Mouse (Mus musculus) testis, adult 2 months (tissue): ENCODE data around the gene Dapk2.

Experiments used
- CTCF ChIP-seq: fragments of 200-500 bp; IDR thresholded peaks from 2 replicates; pipeline ENCODE4 v1.5.1; 2012; ENCODE audit warnings: low read depth, mild to moderate bottlenecking, inconsistent platforms, low read length, moderate library complexity; ENCODE audit not compliant: control insufficient read depth, insufficient read depth, insufficient replicate concordance
- POLR2A ChIP-seq: fragments of 200-500 bp; IDR thresholded peaks from 2 replicates; pipeline ENCODE4 v1.6.1; 2012; ENCODE audit warnings: low read depth, mild to moderate bottlenecking, inconsistent platforms, low read length, moderate library complexity; ENCODE audit not compliant: control insufficient read depth

DNA sequence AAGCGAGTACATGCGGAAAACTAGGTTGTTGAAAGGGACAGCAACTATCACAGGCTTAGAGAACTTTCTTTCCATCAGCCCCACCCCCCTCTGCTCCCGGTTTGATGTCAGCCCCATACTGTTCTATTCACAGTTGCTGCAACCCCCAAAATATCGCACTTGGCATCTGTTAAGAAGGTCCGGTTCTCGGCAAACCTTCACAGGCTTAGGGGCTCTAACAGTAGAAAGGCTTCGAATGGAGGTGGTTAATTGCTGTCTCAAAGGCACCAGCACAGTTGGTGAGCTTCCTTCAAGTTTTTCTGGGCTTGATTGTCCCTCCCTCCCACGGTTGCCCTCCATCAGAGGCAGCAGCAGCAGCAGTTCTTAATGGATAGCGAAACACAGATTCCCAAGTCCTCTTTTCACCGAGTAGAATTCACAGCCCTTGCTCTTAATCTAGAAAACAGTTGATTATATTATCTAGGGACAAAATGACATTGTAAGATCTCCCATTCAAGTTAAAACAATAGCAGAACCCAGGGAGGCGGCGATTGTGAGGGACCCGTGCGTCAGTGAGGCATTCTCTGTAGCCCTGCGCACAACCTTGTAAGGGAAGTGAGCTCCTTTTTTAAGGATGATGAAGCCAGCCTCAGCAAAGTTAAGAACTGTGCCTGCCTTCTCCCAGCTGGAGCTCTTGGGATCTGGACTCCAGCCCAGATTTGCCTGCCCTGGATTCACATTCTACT lies 117.4 kb downstream of the Dapk2 start:
- TF ChIP-seq CTCF (no peak), POLR2A (no peak)
